8 mouse cellular contexts compared by ENCODE assay signal in the genomic region with DNA sequence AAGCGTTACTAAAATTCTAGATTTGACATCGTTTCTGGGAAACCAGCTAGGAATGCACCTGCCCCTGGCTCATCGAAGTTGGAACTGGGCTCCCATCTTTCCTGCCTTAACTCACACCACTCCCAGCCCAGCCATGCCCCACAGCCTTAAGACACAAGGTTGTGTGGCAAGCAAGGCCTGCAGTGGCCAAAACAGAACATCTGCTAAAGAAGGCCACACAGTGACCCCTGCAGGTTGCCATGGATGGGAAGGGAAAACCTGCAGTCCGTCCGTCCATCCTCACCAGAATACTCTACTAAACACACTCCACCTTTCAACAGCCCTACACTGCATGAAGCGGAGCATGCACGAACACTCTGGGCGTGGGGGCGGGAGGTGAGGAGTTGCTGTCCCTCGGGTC. TPM values are rescaled to one million over a fixed set of nuclear protein-coding genes. Genes with fewer than 3 reads are reported as not detected.
A peak's percentile ranks its signal among the peaks of the same experiment; 100 is the strongest.
DNase-seq lines count a peak whose midpoint lies in the region; ATAC-seq and TF ChIP-seq lines count a peak whose summit lies in the region.

No protein-coding gene starts in this region.

- ATAC-seq in erythroid progenitor cell, adult 5-6 weeks (replicated peaks; ENCODE audit: low FRiP score, poor library complexity, severe bottlenecking): no peak

- no peak overlapping the region for H3K4me3 ChIP-seq in cerebellum, adult 2 months (replicated peaks; ENCODE audit: insufficient read depth, low read depth, low read length)

- peak overlapping the region; percentile 5; the same call in 1 of the 2 replicates for H3K27ac ChIP-seq in cerebellum, adult 2 months (ENCODE audit: insufficient read depth, low read length)

- peak; percentile 38; the same call in 1 of the 2 replicates for TF ChIP-seq CTCF in cerebellum, adult 2 months (IDR thresholded peaks at IDR 0.05; ENCODE audit: borderline replicate concordance, insufficient read depth, low read depth, low read length)

- no peak for TF ChIP-seq POLR2A in cerebellum, adult 2 months (IDR thresholded peaks at IDR 0.05; ENCODE audit: borderline replicate concordance, insufficient read depth, low read length)

- WGBS in cerebellum, adult 2 months: 38% methylated on average over 10 of the region's 10 CpGs

- no peak for DNase-seq in cerebellum, adult 2 months
- DNase-seq in cerebellum, adult 11 months: no peak
- DNase-seq in MN1 (ENCODE audit: low spot score): peak; percentile 82
- peak; percentile 59 for DNase-seq in gastrocnemius, postnatal 14 days
- DNase-seq in kidney, adult 18-20 months: peak; percentile 59
- DNase-seq in lung, postnatal 36 days: peak; percentile 73
- no peak for DNase-seq in thymus, postnatal 10 days (ENCODE audit: low spot score in 2 of 2)

- H3K27me3 ChIP-seq in cerebellum, adult 2 months (ENCODE audit: control insufficient read depth, insufficient read depth, low read length): no peaks in the 10 kb centered on the region

- intact Hi-C loops in gastrocnemius, postnatal 14 days (cut with DNase I; ENCODE audit: low total_unique reads): no loop called here

- peaks cover 17% of the 10 kb centered on the region for H3K4me1 ChIP-seq in cerebellum, adult 2 months (ENCODE audit: control insufficient read depth, insufficient read depth, low read length)

RNA-seq across cellular contexts. Expression of a gene that starts 31.5 kb away (rescaled TPM):
- 16.6 and 18.6 TPM in 2 replicates for polyA plus RNA-seq in cerebellum, adult 2 months (2012; rRNA removed)
- 10 to 100 TPM; 20.1 to 22.1 TPM for total RNA-seq in gastrocnemius, postnatal 14 days (2021)
- 72.9 and 77.1 TPM in 2 replicates for total RNA-seq in erythroid progenitor cell, adult 5-6 weeks (2015; ENCODE audit: low replicate concordance)
- 132 and 139 TPM in 2 replicates for total RNA-seq in erythroid progenitor cell, adult 5-6 weeks (2017; ENCODE audit: low replicate concordance)

Comparison
In these comparisons a context has a peak if more than half of its experiments do, and no peak if none do; other contexts are left out.
1. DNase-seq: peak in MN1 (single experiment), gastrocnemius, postnatal 14 days (single experiment), kidney, adult 18-20 months (single experiment) and lung, postnatal 36 days (single experiment); none in cerebellum, adult 2 months (0 of 2), cerebellum, adult 11 months (single experiment) and thymus, postnatal 10 days (0 of 2).